Mouse (Mus musculus) limb, embryonic 12.5 days (tissue): ENCODE measurements at regions not wholly inside any gene's neighbourhood (a gene's known extent, or its start where the extent isn't known, plus 50 kb on each side); places are given as distances from the start of the nearest gene placed in this dataset.

ENCODE experiments used
- ATAC-seq: fragments of 200-750 bp; cut with Nextera tagmentation; 2 replicates; pipeline ENCODE4 v1.8.0; 2017; ENCODE audit warnings: low read depth, moderate TSS enrichment; ENCODE audit not compliant: insufficient number of reproducible peaks, insufficient read depth, low FRiP score, low TSS enrichment
- H3K27ac ChIP-seq: fragments of 300-500 bp; sonication (generic); 2 replicates; pipeline ENCODE4 v1.5.1; 2016; ENCODE audit warnings: mild to moderate bottlenecking, moderate library complexity
- H3K27me3 ChIP-seq: fragments of 300-500 bp; sonication (generic); 2 replicates; pipeline ENCODE4 v1.6.1; 2016; ENCODE audit warnings: mild to moderate bottlenecking, moderate library complexity
- H3K36me3 ChIP-seq: fragments of 300-500 bp; sonication (generic); 2 replicates; pipeline ENCODE4 v1.6.1; 2016; ENCODE audit warnings: mild to moderate bottlenecking, moderate library complexity
- H3K4me1 ChIP-seq: fragments of 300-500 bp; sonication (generic); replicated peaks from 2 replicates; pipeline ENCODE4 v1.6.1; 2016
- H3K4me2 ChIP-seq: fragments of 300-500 bp; sonication (generic); 2 replicates; pipeline ENCODE4 v1.6.1; 2016; ENCODE audit warnings: mild to moderate bottlenecking, moderate library complexity
- H3K4me3 ChIP-seq: fragments of 300-500 bp; sonication (generic); replicated peaks from 2 replicates; pipeline ENCODE4 v1.5.1; 2016; ENCODE audit warnings: mild to moderate bottlenecking
- H3K9ac ChIP-seq: fragments of 300-500 bp; sonication (generic); replicated peaks from 2 replicates; pipeline ENCODE4 v1.6.1; 2016; ENCODE audit warnings: mild to moderate bottlenecking, moderate library complexity
- H3K9me3 ChIP-seq: fragments of 300-500 bp; sonication (generic); 2 replicates; pipeline ENCODE4 v1.6.1; 2016; ENCODE audit warnings: mild to moderate bottlenecking, moderate library complexity
- WGBS: fragments of 180-500 bp; shearing (Covaris S2); methylation state at CpG from one replicate; pipeline ENCODE4 v1.1.7; 2016; 5-methylcytosine and 5-hydroxymethylcytosine counted together

- Histone ChIP-seq H3K9me3 (no peaks in the 10 kb centered on the region), H3K4me1 (no peaks in the 10 kb centered on the region), H3K4me3 (no peak overlapping the region), H3K4me2 (no peak overlapping the region), H3K27me3 (no peaks in the 10 kb centered on the region), H3K27ac (no peak overlapping the region), H3K36me3 (no peaks in the 10 kb centered on the region), H3K9ac (no peak overlapping the region)
- ATAC-seq, result no peak
- 87% methylated on average over 3 of the region's 3 CpGs for WGBS
Observed at GRCm38 (mm10) chr14:14596057-14596809, 105.8 kb upstream of the Slc4a7 start.

- H3K4me1 ChIP-seq, result no peaks in the 10 kb centered on the region
- ATAC-seq, result no peak
- H3K9me3 ChIP-seq, result no peaks in the 10 kb centered on the region
- H3K27me3 ChIP-seq, result no peaks in the 10 kb centered on the region
- WGBS, result 69% methylated on average over 2 of the region's 2 CpGs
- no peak overlapping the region for H3K9ac ChIP-seq
- no peak overlapping the region for H3K4me3 ChIP-seq
- H3K27ac ChIP-seq, result no peak overlapping the region
- no peaks in the 10 kb centered on the region for H3K36me3 ChIP-seq
- H3K4me2 ChIP-seq, result no peak overlapping the region
Observed at GRCm38 (mm10) chr14:14599586-14599985, 102.5 kb upstream of the Slc4a7 start.

DNA sequence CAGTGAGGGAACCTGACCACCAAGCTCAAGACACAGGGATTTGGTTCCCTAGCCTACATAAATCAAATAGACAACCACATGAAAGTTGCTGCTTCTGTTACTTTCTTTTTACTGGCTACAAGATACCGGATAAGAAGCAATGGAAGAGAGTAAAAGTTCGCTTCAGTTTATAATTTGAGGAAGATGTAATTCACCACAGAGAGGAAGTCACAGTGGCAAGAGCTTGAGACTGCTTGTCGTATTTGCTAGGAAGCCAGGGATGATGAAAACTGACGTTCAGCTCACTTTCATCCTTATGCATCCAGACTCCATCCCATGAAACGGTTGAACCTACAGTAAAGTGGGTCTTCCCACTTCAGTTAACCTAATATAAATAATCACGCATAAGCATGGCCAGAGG, 102.1 kb upstream of the Slc4a7 start:
- Histone ChIP-seq H3K4me1 (no peaks in the 10 kb centered on the region), H3K27ac (no peak overlapping the region), H3K4me3 (no peak overlapping the region), H3K27me3 (no peaks in the 10 kb centered on the region), H3K36me3 (no peaks in the 10 kb centered on the region), H3K9me3 (no peaks in the 10 kb centered on the region), H3K9ac (no peak overlapping the region), H3K4me2 (no peak overlapping the region)
- ATAC-seq, result no peak
- 84% methylated on average over 6 of the region's 6 CpGs for WGBS

DNA sequence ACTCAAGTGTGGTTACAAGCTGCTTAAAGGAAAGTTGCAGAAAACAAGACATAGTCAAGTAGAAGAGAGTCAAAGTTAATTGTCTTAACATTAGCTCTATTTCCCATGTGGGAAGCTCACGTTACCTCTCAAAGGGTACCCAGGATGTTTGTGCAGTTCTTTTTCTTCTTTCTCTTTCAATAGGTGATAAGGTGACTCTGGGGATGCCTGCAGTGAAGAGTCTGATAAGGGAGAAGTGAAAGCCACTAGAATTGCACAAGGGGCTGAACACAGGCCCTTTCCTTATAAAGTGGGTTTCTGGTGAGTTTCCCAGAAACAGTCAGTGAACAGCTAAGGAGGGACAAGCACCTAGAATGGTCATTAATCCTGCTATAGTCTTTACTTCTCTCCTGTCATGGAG, 98.6 kb upstream of the Slc4a7 start:
- Histone ChIP-seq H3K36me3 (no peaks in the 10 kb centered on the region), H3K27ac (no peak overlapping the region), H3K4me2 (no peak overlapping the region), H3K4me3 (no peak overlapping the region), H3K9ac (no peak overlapping the region), H3K27me3 (no peaks in the 10 kb centered on the region), H3K4me1 (no peaks in the 10 kb centered on the region), H3K9me3 (no peaks in the 10 kb centered on the region)
- 77% methylated on average over 1 of the region's 1 CpGs for WGBS
- ATAC-seq, result no peak

DNA sequence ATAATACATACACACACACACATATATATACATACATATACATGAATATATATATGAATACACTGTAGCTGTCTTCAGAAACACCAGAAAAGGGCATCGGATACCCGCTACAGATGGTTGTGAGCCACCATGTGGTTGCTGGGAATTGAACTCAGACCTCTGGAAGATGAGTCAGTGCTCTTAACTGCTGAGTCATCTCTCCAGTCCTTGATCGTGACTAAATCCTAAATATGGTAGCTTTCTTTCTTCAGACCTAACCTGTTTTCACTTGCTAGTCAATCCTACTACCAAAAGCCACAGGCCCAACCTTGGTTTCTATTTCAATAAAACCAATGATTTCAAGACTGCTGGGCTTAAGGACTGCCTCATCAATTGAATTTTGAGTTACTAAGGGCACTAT, 95.0 kb upstream of the Slc4a7 start:
- H3K4me2 ChIP-seq, result no peak overlapping the region
- H3K4me3 ChIP-seq, result no peak overlapping the region
- WGBS, result 91% methylated on average over 3 of the region's 3 CpGs
- H3K27me3 ChIP-seq, result no peaks in the 10 kb centered on the region
- H3K9ac ChIP-seq, result no peak overlapping the region
- no peaks in the 10 kb centered on the region for H3K9me3 ChIP-seq
- H3K27ac ChIP-seq, result no peak overlapping the region
- no peaks in the 10 kb centered on the region for H3K4me1 ChIP-seq
- H3K36me3 ChIP-seq, result no peaks in the 10 kb centered on the region
- no peak for ATAC-seq

GRCm38 (mm10) chr14:14612245-14612644, 89.8 kb upstream of the Slc4a7 start:
- no peak for ATAC-seq
- H3K27ac ChIP-seq, result no peak overlapping the region
- no peaks in the 10 kb centered on the region for H3K4me1 ChIP-seq
- 50% methylated on average over 3 of the region's 3 CpGs for WGBS
- no peak overlapping the region for H3K4me3 ChIP-seq
- H3K36me3 ChIP-seq, result no peaks in the 10 kb centered on the region
- H3K4me2 ChIP-seq, result no peak overlapping the region
- no peak overlapping the region for H3K9ac ChIP-seq
- no peaks in the 10 kb centered on the region for H3K27me3 ChIP-seq
- H3K9me3 ChIP-seq, result no peaks in the 10 kb centered on the region

- H3K27me3 ChIP-seq, result no peaks in the 10 kb centered on the region
- ATAC-seq, result no peak
- H3K27ac ChIP-seq, result no peak overlapping the region
- no peak overlapping the region for H3K9ac ChIP-seq
- no peaks in the 10 kb centered on the region for H3K36me3 ChIP-seq
- H3K4me1 ChIP-seq, result no peaks in the 10 kb centered on the region
- H3K9me3 ChIP-seq, result no peaks in the 10 kb centered on the region
- WGBS, result 82% methylated on average over 5 of the region's 5 CpGs
- no peak overlapping the region for H3K4me2 ChIP-seq
- H3K4me3 ChIP-seq, result no peak overlapping the region
Observed at GRCm38 (mm10) chr14:14620316-14620715, 81.8 kb upstream of the Slc4a7 start.

DNA sequence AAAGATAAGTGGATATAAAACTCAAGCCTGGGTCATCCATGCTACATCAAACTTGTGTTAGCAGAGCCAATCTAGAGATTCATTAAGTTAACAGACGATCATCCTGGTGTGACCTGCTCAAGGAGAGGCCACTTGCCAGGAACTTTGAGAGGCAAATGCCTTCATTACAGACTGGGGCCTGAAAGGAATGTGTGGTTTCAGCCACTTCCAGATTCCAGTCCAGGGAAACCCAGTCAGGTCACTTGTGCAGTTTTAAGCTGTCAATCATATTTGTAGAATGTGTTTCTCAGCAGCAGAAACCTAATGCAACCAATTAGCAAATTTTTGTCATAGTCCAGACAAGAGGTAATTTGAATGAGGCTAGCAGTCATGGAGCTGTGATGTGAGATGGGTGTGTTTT, 73.4 kb upstream of the Slc4a7 start:
- Histone ChIP-seq H3K4me2 (no peak overlapping the region), H3K4me3 (no peak overlapping the region), H3K27me3 (peaks cover 4% of the 10 kb centered on the region; the same call in 1 of the 2 replicates), H3K9ac (no peak overlapping the region), H3K9me3 (no peaks in the 10 kb centered on the region), H3K36me3 (no peaks in the 10 kb centered on the region), H3K4me1 (peaks cover 17% of the 10 kb centered on the region; the same call in 1 of the 2 replicates), H3K27ac (no peak overlapping the region)
- ATAC-seq, result no peak
- 71% methylated on average over 1 of the region's 1 CpGs for WGBS

DNA sequence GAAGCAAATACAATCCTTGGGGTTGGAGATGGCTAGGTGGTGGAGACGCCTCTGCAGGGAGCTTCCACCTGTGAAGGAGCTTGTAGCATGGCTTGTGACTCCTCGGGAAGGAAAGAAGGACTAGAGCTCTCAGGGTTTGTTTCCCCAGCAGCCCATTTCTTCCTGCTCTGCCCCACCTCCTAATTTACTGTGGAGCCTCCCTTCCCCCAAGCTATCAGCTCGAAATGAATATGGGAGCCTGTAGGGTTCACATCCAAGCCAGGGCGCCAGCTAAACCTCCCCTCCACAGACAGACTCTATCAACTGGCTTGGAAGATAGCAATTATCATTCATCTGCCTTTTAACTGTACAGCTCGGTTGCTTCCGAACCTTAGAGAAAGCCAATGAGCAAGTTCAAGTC, 70.3 kb upstream of the Slc4a7 start:
- peaks cover 4% of the 10 kb centered on the region; the same call in 1 of the 2 replicates for H3K27me3 ChIP-seq
- 38% methylated on average over 6 of the region's 6 CpGs for whole genome bisulfite sequencing
- H3K9me3 ChIP-seq, result no peaks in the 10 kb centered on the region
- no peak overlapping the region for H3K4me2 ChIP-seq
- no peak overlapping the region for H3K4me3 ChIP-seq
- H3K4me1 ChIP-seq, result peaks cover 23% of the 10 kb centered on the region; the same call in 1 of the 2 replicates
- no peaks in the 10 kb centered on the region for H3K36me3 ChIP-seq
- ATAC-seq, result no peak
- no peak overlapping the region for H3K27ac ChIP-seq
- no peak overlapping the region for H3K9ac ChIP-seq

GRCm38 (mm10) chr14:14632471-14632870, 69.6 kb upstream of the Slc4a7 start:
- H3K27me3 ChIP-seq, result peaks cover 4% of the 10 kb centered on the region; the same call in 1 of the 2 replicates
- no peaks in the 10 kb centered on the region for H3K36me3 ChIP-seq
- 0 out of 2 replicates have a peak, but pooled peaks have one; percentile 58 for ATAC-seq
- no peaks in the 10 kb centered on the region for H3K9me3 ChIP-seq
- H3K4me2 ChIP-seq, result peak overlapping the region; percentile 63
- under 1% methylated on average over 15 of the region's 15 CpGs for WGBS
- peaks cover 23% of the 10 kb centered on the region; the same call in 1 of the 2 replicates for H3K4me1 ChIP-seq
- no peak overlapping the region for H3K27ac ChIP-seq
- peak overlapping the region; percentile 29 for H3K4me3 ChIP-seq
- no peak overlapping the region for H3K9ac ChIP-seq

- H3K4me2 ChIP-seq, result peak overlapping the region; percentile 63
- 3% methylated on average over 22 of the region's 22 CpGs for WGBS
- peak overlapping the region; percentile 60; the same call in 1 of the 2 replicates for H3K27ac ChIP-seq
- H3K27me3 ChIP-seq, result peaks cover 4% of the 10 kb centered on the region; the same call in 1 of the 2 replicates
- no peaks in the 10 kb centered on the region for H3K36me3 ChIP-seq
- peak overlapping the region; percentile 29 for H3K4me3 ChIP-seq
- H3K9me3 ChIP-seq, result no peaks in the 10 kb centered on the region
- 0 out of 2 replicates have a peak overlapping the region, but pooled peaks have one; percentile 6 for H3K9ac ChIP-seq
- peaks cover 23% of the 10 kb centered on the region; the same call in 1 of the 2 replicates for H3K4me1 ChIP-seq
- ATAC-seq, result peak; percentile 11; the same call in 1 of the 2 replicates
Observed at GRCm38 (mm10) chr14:14632951-14633931, 68.8 kb upstream of the Slc4a7 start.
